Mouse (Mus musculus): ENCODE results near the gene Gm20388. TPM values are rescaled to one million over a fixed set of nuclear protein-coding genes. Genes with fewer than 3 reads are reported as not detected.

Gm20388 gene
- polyA plus RNA-seq, 1 experiment from 2014 or later = not detected

- ATAC-seq (replicated peaks) = no peak
- WGBS = 82% methylated on average over 8 of the region's 8 CpGs
- no peaks in the 10 kb centered on the region for H3K9me3 ChIP-seq
Observed at GRCm38 (mm10) chr8:121224709-121225108, 1314.1 kb downstream of the Gm20388 start.

GRCm38 (mm10) chr8:121227756-121228155 is 1317.1 kb downstream of the Gm20388 start:
- ATAC-seq (replicated peaks) = no peak
- WGBS = 76% methylated on average over 18 of the region's 18 CpGs

More at GRCm38 (mm10) chr8:121224709-121225108, 1314.1 kb downstream of the Gm20388 start:
- H3K4me3 ChIP-seq = no peak overlapping the region
- H3K36me3 ChIP-seq = no peaks in the 10 kb centered on the region
- H3K9ac ChIP-seq (replicated peaks) = no peak overlapping the region
- no peak overlapping the region for H3K4me2 ChIP-seq (replicated peaks)
- H3K4me1 ChIP-seq = no peaks in the 10 kb centered on the region
- H3K27me3 ChIP-seq = no peaks in the 10 kb centered on the region
- no peak overlapping the region for H3K27ac ChIP-seq (replicated peaks)

GRCm38 (mm10) chr8:121228892-121229291 is 1318.3 kb downstream of the Gm20388 start:
- Histone ChIP-seq H3K9ac (replicated peaks) (no peak overlapping the region), H3K4me3 (no peak overlapping the region), H3K9me3 (no peaks in the 10 kb centered on the region), H3K27ac (replicated peaks) (no peak overlapping the region), H3K4me2 (replicated peaks) (no peak overlapping the region), H3K4me1 (no peaks in the 10 kb centered on the region), H3K36me3 (no peaks in the 10 kb centered on the region), H3K27me3 (no peaks in the 10 kb centered on the region)
- WGBS = 73% methylated on average over 3 of the region's 3 CpGs
- ATAC-seq (replicated peaks) = no peak

More at GRCm38 (mm10) chr8:121227756-121228155, 1317.1 kb downstream of the Gm20388 start:
- Histone ChIP-seq H3K9ac (replicated peaks) (no peak overlapping the region), H3K27me3 (no peaks in the 10 kb centered on the region), H3K4me1 (no peaks in the 10 kb centered on the region), H3K27ac (replicated peaks) (no peak overlapping the region), H3K36me3 (no peaks in the 10 kb centered on the region), H3K4me2 (replicated peaks) (no peak overlapping the region), H3K4me3 (no peak overlapping the region), H3K9me3 (no peaks in the 10 kb centered on the region)

- WGBS = 49% methylated on average over 7 of the region's 7 CpGs
- H3K4me3 ChIP-seq = no peak overlapping the region
- no peaks in the 10 kb centered on the region for H3K36me3 ChIP-seq
- H3K27ac ChIP-seq (replicated peaks) = no peak overlapping the region
- H3K4me2 ChIP-seq (replicated peaks) = no peak overlapping the region
- no peak overlapping the region for H3K9ac ChIP-seq (replicated peaks)
- no peaks in the 10 kb centered on the region for H3K27me3 ChIP-seq
- no peak for ATAC-seq (replicated peaks)
- H3K9me3 ChIP-seq = no peaks in the 10 kb centered on the region
- no peaks in the 10 kb centered on the region for H3K4me1 ChIP-seq
Observed at GRCm38 (mm10) chr8:121229550-121229949, 1318.9 kb downstream of the Gm20388 start.

GRCm38 (mm10) chr8:121233196-121233595 is 1322.6 kb downstream of the Gm20388 start:
- Histone ChIP-seq H3K27me3 (no peaks in the 10 kb centered on the region), H3K4me3 (no peak overlapping the region), H3K9me3 (no peaks in the 10 kb centered on the region), H3K4me2 (replicated peaks) (no peak overlapping the region), H3K27ac (replicated peaks) (no peak overlapping the region), H3K36me3 (no peaks in the 10 kb centered on the region), H3K9ac (replicated peaks) (no peak overlapping the region), H3K4me1 (no peaks in the 10 kb centered on the region)
- WGBS = 10% methylated on average over 4 of the region's 4 CpGs
- no peak for ATAC-seq (replicated peaks)

GRCm38 (mm10) chr8:121234915-121235314 is 1324.3 kb downstream of the Gm20388 start:
- H3K36me3 ChIP-seq = no peaks in the 10 kb centered on the region
- H3K9ac ChIP-seq (replicated peaks) = no peak overlapping the region
- H3K27me3 ChIP-seq = no peaks in the 10 kb centered on the region
- 72% methylated on average over 7 of the region's 7 CpGs for WGBS
- H3K9me3 ChIP-seq = no peaks in the 10 kb centered on the region
- H3K4me2 ChIP-seq (replicated peaks) = no peak overlapping the region
- H3K27ac ChIP-seq (replicated peaks) = no peak overlapping the region
- no peaks in the 10 kb centered on the region for H3K4me1 ChIP-seq
- H3K4me3 ChIP-seq = no peak overlapping the region
- no peak for ATAC-seq (replicated peaks)

- no peaks in the 10 kb centered on the region for H3K9me3 ChIP-seq
- H3K9ac ChIP-seq (replicated peaks) = no peak overlapping the region
- no peak overlapping the region for H3K4me2 ChIP-seq (replicated peaks)
- ATAC-seq (replicated peaks) = no peak
- H3K27ac ChIP-seq (replicated peaks) = no peak overlapping the region
- 82% methylated on average over 6 of the region's 6 CpGs for WGBS
- H3K4me1 ChIP-seq = peaks cover 14% of the 10 kb centered on the region
- H3K27me3 ChIP-seq = no peaks in the 10 kb centered on the region
- H3K36me3 ChIP-seq = no peaks in the 10 kb centered on the region
- no peak overlapping the region for H3K4me3 ChIP-seq
Observed at GRCm38 (mm10) chr8:121239640-121240039, 1329.0 kb downstream of the Gm20388 start.

GRCm38 (mm10) chr8:121241761-121242552 is 1331.3 kb downstream of the Gm20388 start:
- no peak overlapping the region for H3K9ac ChIP-seq (replicated peaks)
- peaks cover 14% of the 10 kb centered on the region for H3K4me1 ChIP-seq
- H3K27ac ChIP-seq (replicated peaks) = no peak overlapping the region
- no peaks in the 10 kb centered on the region for H3K36me3 ChIP-seq
- no peaks in the 10 kb centered on the region for H3K27me3 ChIP-seq
- no peak overlapping the region for H3K4me2 ChIP-seq (replicated peaks)
- H3K9me3 ChIP-seq = no peaks in the 10 kb centered on the region
- ATAC-seq (replicated peaks) = peak; percentile 48; the same call in 1 of the 2 replicates
- 5% methylated on average over 14 of the region's 14 CpGs for WGBS
- H3K4me3 ChIP-seq = no peak overlapping the region

GRCm38 (mm10) chr8:121242671-121243070 is 1332.0 kb downstream of the Gm20388 start:
- ATAC-seq (replicated peaks) = no peak
- Histone ChIP-seq H3K4me2 (replicated peaks) (no peak overlapping the region), H3K4me3 (no peak overlapping the region), H3K27me3 (no peaks in the 10 kb centered on the region), H3K27ac (replicated peaks) (no peak overlapping the region), H3K4me1 (peaks cover 14% of the 10 kb centered on the region), H3K36me3 (no peaks in the 10 kb centered on the region), H3K9ac (replicated peaks) (no peak overlapping the region), H3K9me3 (no peaks in the 10 kb centered on the region)
- WGBS = 5% methylated on average over 13 of the region's 13 CpGs

- no peak for ATAC-seq (replicated peaks)
- no peaks in the 10 kb centered on the region for H3K36me3 ChIP-seq
- H3K4me3 ChIP-seq = no peak overlapping the region
- no peak overlapping the region for H3K4me2 ChIP-seq (replicated peaks)
- no peaks in the 10 kb centered on the region for H3K9me3 ChIP-seq
- H3K9ac ChIP-seq (replicated peaks) = no peak overlapping the region
- no peaks in the 10 kb centered on the region for H3K27me3 ChIP-seq
- no peaks in the 10 kb centered on the region for H3K4me1 ChIP-seq
- WGBS = 80% methylated on average over 7 of the region's 7 CpGs
- H3K27ac ChIP-seq (replicated peaks) = no peak overlapping the region
Observed at GRCm38 (mm10) chr8:121248823-121249222, 1338.2 kb downstream of the Gm20388 start.

GRCm38 (mm10) chr8:121249433-121249832 is 1338.8 kb downstream of the Gm20388 start:
- no peak overlapping the region for H3K4me2 ChIP-seq (replicated peaks)
- no peaks in the 10 kb centered on the region for H3K36me3 ChIP-seq
- H3K27ac ChIP-seq (replicated peaks) = no peak overlapping the region
- 88% methylated on average over 1 of the region's 1 CpGs for WGBS
- ATAC-seq (replicated peaks) = no peak
- no peaks in the 10 kb centered on the region for H3K4me1 ChIP-seq
- H3K9ac ChIP-seq (replicated peaks) = no peak overlapping the region
- H3K9me3 ChIP-seq = no peaks in the 10 kb centered on the region
- no peak overlapping the region for H3K4me3 ChIP-seq
- H3K27me3 ChIP-seq = no peaks in the 10 kb centered on the region

- Histone ChIP-seq H3K9ac (replicated peaks) (no peak overlapping the region), H3K4me3 (no peak overlapping the region), H3K4me2 (replicated peaks) (no peak overlapping the region), H3K4me1 (no peaks in the 10 kb centered on the region), H3K9me3 (no peaks in the 10 kb centered on the region), H3K27me3 (no peaks in the 10 kb centered on the region), H3K36me3 (no peaks in the 10 kb centered on the region), H3K27ac (replicated peaks) (no peak overlapping the region)
- ATAC-seq (replicated peaks) = no peak
- WGBS = 62% methylated on average over 11 of the region's 11 CpGs
Observed at GRCm38 (mm10) chr8:121251089-121251488, 1340.4 kb downstream of the Gm20388 start.

Measured in forebrain, embryonic 15.5 days (tissue).